Mouse (Mus musculus): Measurements from ENCODE around the gene Grin2b. TPM values are rescaled to one million over a fixed set of nuclear protein-coding genes. Genes with fewer than 3 reads are reported as not detected.

Gene Grin2b
- polyA plus RNA-seq, 1 experiment, result 17.0 TPM

- no peak for TF ChIP-seq POLR2A (IDR thresholded peaks at IDR 0.05; ENCODE audit: borderline replicate concordance, extremely low read depth, insufficient read depth, insufficient read length, poor library complexity, severe bottlenecking)
- TF ChIP-seq CTCF (IDR thresholded peaks at IDR 0.05; ENCODE audit: borderline replicate concordance, extremely low read depth, insufficient read depth, insufficient read length), result no peak
- peak; percentile 92 for DNase-seq (ENCODE audit: low read depth)
Measured at GRCm38 (mm10) chr6:136165443-136166077, 7.8 kb downstream of the Grin2b start.

- no peak for TF ChIP-seq POLR2A (IDR thresholded peaks at IDR 0.05; ENCODE audit: borderline replicate concordance, extremely low read depth, insufficient read depth, insufficient read length, poor library complexity, severe bottlenecking)
- no peak for TF ChIP-seq CTCF (IDR thresholded peaks at IDR 0.05; ENCODE audit: borderline replicate concordance, extremely low read depth, insufficient read depth, insufficient read length)
- peak; percentile 83 for DNase-seq (ENCODE audit: low read depth)
Measured at GRCm38 (mm10) chr6:136162090-136162489, 11.2 kb downstream of the Grin2b start.

- TF ChIP-seq POLR2A (IDR thresholded peaks at IDR 0.05; ENCODE audit: borderline replicate concordance, extremely low read depth, insufficient read depth, insufficient read length, poor library complexity, severe bottlenecking), result no peak
- no peak for TF ChIP-seq CTCF (IDR thresholded peaks at IDR 0.05; ENCODE audit: borderline replicate concordance, extremely low read depth, insufficient read depth, insufficient read length)
- no peak for DNase-seq (ENCODE audit: low read depth)
Measured at GRCm38 (mm10) chr6:136153444-136153843, 19.9 kb downstream of the Grin2b start.

- TF ChIP-seq CTCF (IDR thresholded peaks at IDR 0.05; ENCODE audit: borderline replicate concordance, extremely low read depth, insufficient read depth, insufficient read length) (no peak), POLR2A (IDR thresholded peaks at IDR 0.05; ENCODE audit: borderline replicate concordance, extremely low read depth, insufficient read depth, insufficient read length, poor library complexity, severe bottlenecking) (no peak)
- DNase-seq (ENCODE audit: low read depth), result peak; percentile 86
Measured at GRCm38 (mm10) chr6:136150064-136150463, 23.2 kb downstream of the Grin2b start.

GRCm38 (mm10) chr6:136139967-136140366 lies 33.3 kb downstream of the Grin2b start:
- DNase-seq (ENCODE audit: low read depth), result no peak
- no peak for TF ChIP-seq CTCF (IDR thresholded peaks at IDR 0.05; ENCODE audit: borderline replicate concordance, extremely low read depth, insufficient read depth, insufficient read length)
- no peak for TF ChIP-seq POLR2A (IDR thresholded peaks at IDR 0.05; ENCODE audit: borderline replicate concordance, extremely low read depth, insufficient read depth, insufficient read length, poor library complexity, severe bottlenecking)

GRCm38 (mm10) chr6:136130456-136130855 lies 42.9 kb downstream of the Grin2b start:
- TF ChIP-seq CTCF (IDR thresholded peaks at IDR 0.05; ENCODE audit: borderline replicate concordance, extremely low read depth, insufficient read depth, insufficient read length), result peak; percentile 50; the same call in 1 of the 2 replicates
- no peak for TF ChIP-seq POLR2A (IDR thresholded peaks at IDR 0.05; ENCODE audit: borderline replicate concordance, extremely low read depth, insufficient read depth, insufficient read length, poor library complexity, severe bottlenecking)
- peak; percentile 70 for DNase-seq (ENCODE audit: low read depth)

- TF ChIP-seq CTCF (IDR thresholded peaks at IDR 0.05; ENCODE audit: borderline replicate concordance, extremely low read depth, insufficient read depth, insufficient read length) (no peak), POLR2A (IDR thresholded peaks at IDR 0.05; ENCODE audit: borderline replicate concordance, extremely low read depth, insufficient read depth, insufficient read length, poor library complexity, severe bottlenecking) (no peak)
- DNase-seq (ENCODE audit: low read depth), result no peak
Measured at GRCm38 (mm10) chr6:136122593-136122992, 50.7 kb downstream of the Grin2b start.

- no peak for DNase-seq (ENCODE audit: low read depth)
- TF ChIP-seq CTCF (IDR thresholded peaks at IDR 0.05; ENCODE audit: borderline replicate concordance, extremely low read depth, insufficient read depth, insufficient read length) (no peak), POLR2A (IDR thresholded peaks at IDR 0.05; ENCODE audit: borderline replicate concordance, extremely low read depth, insufficient read depth, insufficient read length, poor library complexity, severe bottlenecking) (no peak)
Measured at GRCm38 (mm10) chr6:136117390-136117789, 55.9 kb downstream of the Grin2b start.

GRCm38 (mm10) chr6:136113639-136114410 lies 59.5 kb downstream of the Grin2b start:
- no peak for TF ChIP-seq CTCF (IDR thresholded peaks at IDR 0.05; ENCODE audit: borderline replicate concordance, extremely low read depth, insufficient read depth, insufficient read length)
- TF ChIP-seq POLR2A (IDR thresholded peaks at IDR 0.05; ENCODE audit: borderline replicate concordance, extremely low read depth, insufficient read depth, insufficient read length, poor library complexity, severe bottlenecking), result no peak

GRCm38 (mm10) chr6:136109172-136109571 lies 64.1 kb downstream of the Grin2b start:
- peak; percentile 82 for DNase-seq (ENCODE audit: low read depth)
- TF ChIP-seq POLR2A (IDR thresholded peaks at IDR 0.05; ENCODE audit: borderline replicate concordance, extremely low read depth, insufficient read depth, insufficient read length, poor library complexity, severe bottlenecking), result no peak
- TF ChIP-seq CTCF (IDR thresholded peaks at IDR 0.05; ENCODE audit: borderline replicate concordance, extremely low read depth, insufficient read depth, insufficient read length), result no peak

More at GRCm38 (mm10) chr6:136113639-136114410, 59.5 kb downstream of the Grin2b start:
- no peak for DNase-seq (ENCODE audit: low read depth)

- peak; percentile 72 for DNase-seq (ENCODE audit: low read depth)
- TF ChIP-seq CTCF (IDR thresholded peaks at IDR 0.05; ENCODE audit: borderline replicate concordance, extremely low read depth, insufficient read depth, insufficient read length) (no peak), POLR2A (IDR thresholded peaks at IDR 0.05; ENCODE audit: borderline replicate concordance, extremely low read depth, insufficient read depth, insufficient read length, poor library complexity, severe bottlenecking) (no peak)
Measured at GRCm38 (mm10) chr6:136108466-136108865, 64.8 kb downstream of the Grin2b start.

Data from brain, embryonic 14.5 days (tissue).